Mouse (Mus musculus) frontal cortex, postnatal 14 days (tissue): Measurements from ENCODE around the gene Ddx6.

Experiments
- DNase-seq, 2 experiments: peaks; one replicate each; pipeline ENCODE4 v3.0.0; 2022; ENCODE audit warnings: low spot score in 2 of 2

Ddx6 gene

DNA sequence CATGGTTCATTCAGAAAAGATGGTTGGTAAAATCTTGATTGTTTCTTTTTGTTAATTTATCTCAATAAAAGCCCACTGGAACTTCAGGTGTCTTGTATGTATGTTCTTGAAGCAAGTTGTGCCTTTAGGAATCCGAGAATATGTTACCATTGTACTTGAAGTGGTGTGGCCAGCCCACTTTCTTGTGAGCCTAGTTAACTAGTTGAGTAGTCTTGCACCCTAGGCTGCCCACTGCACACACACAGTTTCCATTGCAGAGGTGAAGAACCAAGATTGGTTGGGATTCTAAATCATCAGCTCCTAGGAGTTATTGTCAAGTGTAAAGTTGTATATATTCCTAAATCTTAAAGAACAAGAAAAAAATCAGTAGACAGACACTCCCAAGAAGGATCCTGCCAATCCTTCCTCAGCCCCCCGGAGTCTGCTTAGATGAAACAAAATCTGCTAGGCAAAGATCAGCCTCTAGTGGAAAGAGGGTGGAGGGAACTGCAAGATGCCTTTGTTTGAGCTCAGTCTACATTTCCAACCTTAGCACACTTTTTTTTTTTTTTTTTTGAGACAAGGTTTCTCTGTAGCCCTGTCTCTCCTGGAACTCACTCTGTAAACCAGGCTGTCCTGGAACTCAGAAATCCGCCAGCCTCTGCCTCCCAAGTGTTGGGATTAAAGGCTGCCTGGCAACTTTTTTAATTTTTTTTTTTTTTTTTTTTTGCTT, 36.1 kb downstream of the Ddx6 start:
- no peak for DNase-seq

GRCm38 (mm10) chr9:44641616-44642015, 36.9 kb downstream of the Ddx6 start:
- no peak for DNase-seq

DNA sequence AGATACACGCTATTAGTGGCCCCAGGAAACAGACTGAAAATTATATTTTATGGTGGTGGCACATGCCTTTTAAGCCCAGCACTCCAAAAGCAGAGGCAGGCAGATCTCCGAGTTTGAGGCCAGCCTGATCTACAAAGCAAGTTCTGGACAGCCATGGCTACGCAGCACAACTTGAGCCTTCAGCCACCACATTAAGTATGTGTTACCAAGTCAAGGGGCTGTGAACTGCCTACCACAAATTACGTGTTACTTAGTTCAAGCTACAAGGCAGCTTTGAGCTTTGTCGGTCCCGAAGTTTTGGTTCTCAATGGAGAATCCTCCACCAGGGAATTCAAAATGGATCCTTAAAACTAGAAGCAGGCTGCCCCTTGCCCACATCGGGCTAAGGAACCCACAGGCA, 38.4 kb downstream of the Ddx6 start:
- no peak for DNase-seq

GRCm38 (mm10) chr9:44644186-44644585, 39.5 kb downstream of the Ddx6 start:
- DNase-seq, result no peak

DNA sequence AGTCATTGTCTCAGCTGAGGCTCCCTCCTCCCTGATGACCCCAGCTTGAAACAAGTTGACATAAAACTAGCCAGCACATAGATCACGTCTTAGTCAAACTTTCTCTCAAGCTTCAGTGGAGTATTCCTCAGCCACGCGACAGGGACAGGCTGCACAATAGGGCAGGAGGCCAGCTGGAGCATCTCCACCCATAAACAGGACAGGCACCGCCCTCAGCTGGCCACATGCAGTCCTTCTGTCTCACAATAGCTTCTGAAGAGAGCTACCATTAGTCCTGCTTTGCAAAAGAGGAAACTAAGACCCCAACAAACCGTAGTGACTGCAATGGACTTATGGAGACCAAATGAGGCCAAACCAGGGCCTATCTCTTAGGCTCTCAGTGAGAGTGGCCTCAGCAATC, 40.8 kb downstream of the Ddx6 start:
- DNase-seq, result no peak

GRCm38 (mm10) chr9:44645924-44646323, 41.2 kb downstream of the Ddx6 start:
- no peak for DNase-seq

DNA sequence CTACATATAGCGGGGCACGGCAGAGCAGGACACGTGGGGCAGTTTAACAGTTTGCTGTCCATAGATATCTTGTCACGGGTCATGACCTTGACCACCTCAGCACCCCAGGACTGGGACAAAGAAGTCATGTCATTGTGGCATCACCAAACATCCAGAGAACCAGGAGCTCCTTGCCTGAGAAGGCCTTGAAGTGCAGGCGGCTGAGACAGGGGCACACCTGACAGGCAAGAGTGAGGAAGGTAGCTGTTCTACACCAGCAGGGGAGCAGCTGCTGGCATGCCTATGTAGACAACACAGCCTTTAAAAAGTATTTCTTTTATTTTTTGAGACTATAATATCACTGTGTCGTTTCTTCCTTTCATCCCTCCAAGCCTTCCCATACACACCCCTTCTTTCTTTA, 41.7 kb downstream of the Ddx6 start:
- DNase-seq, result no peak

DNA sequence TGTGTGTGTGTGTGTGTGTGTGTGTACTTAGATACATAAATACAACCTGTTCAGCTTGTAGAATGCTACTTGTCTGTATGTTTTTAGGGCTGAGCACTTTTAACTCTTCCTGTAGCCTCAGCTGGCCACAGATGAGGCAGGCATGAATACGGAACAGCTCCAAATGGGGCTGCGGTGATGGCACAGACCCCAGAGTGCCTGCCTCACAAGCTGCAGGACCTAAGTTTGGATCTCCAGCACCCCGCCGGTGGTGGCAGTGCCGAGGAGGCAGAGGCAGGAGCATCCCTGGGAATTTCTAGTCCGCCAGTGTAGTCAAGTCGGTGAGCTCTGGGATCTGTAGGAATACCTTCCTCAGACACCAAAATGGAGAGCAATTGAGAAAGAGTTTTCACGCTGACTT, 42.3 kb downstream of the Ddx6 start:
- no peak for DNase-seq

- no peak for DNase-seq
Observed at GRCm38 (mm10) chr9:44647656-44648055, 43.0 kb downstream of the Ddx6 start.

DNA sequence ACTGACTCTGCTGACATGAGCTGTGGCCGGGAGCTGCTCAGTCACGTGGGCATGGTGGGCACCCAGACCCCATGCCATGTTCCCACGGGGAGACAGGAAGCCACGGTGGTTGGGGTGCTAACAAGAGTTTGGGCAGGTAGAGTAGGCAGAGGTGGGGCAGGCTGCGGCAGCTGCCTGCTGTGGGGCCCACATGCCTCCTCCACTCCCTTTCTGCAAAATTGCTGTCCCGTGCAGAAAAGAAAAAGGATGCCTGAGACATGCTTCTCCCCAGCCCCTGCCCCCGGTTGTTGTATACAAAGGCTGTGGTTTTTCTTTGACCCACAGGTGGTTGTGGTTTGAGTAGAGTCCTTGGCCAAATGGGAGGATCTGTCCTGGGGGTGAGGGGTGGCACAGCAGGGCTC, 44.2 kb downstream of the Ddx6 start:
- DNase-seq, result no peak

DNA sequence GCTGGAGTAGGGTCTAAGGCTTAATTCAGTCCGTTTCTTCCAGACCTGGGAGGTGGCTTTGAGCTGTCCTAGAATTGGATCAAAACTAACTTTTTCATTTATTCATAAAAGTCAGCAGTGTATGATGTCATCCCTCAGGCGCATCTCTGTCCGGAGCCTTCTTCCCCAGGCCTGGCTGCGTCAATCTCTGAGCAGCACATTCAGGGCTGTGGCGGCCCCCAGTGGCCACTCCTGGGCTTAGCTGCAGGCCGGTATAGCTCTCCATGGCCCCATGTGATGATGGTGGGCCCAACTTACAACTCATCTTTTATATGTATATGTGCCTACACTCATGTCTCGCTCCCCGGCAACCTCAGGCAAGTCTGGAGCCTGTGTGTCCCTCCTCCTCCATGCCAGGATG, 47.3 kb downstream of the Ddx6 start:
- peak in 1 of 2 experiments; percentile 64 for DNase-seq

- no peak for DNase-seq
Observed at GRCm38 (mm10) chr9:44653896-44654295, 49.2 kb downstream of the Ddx6 start.

DNA sequence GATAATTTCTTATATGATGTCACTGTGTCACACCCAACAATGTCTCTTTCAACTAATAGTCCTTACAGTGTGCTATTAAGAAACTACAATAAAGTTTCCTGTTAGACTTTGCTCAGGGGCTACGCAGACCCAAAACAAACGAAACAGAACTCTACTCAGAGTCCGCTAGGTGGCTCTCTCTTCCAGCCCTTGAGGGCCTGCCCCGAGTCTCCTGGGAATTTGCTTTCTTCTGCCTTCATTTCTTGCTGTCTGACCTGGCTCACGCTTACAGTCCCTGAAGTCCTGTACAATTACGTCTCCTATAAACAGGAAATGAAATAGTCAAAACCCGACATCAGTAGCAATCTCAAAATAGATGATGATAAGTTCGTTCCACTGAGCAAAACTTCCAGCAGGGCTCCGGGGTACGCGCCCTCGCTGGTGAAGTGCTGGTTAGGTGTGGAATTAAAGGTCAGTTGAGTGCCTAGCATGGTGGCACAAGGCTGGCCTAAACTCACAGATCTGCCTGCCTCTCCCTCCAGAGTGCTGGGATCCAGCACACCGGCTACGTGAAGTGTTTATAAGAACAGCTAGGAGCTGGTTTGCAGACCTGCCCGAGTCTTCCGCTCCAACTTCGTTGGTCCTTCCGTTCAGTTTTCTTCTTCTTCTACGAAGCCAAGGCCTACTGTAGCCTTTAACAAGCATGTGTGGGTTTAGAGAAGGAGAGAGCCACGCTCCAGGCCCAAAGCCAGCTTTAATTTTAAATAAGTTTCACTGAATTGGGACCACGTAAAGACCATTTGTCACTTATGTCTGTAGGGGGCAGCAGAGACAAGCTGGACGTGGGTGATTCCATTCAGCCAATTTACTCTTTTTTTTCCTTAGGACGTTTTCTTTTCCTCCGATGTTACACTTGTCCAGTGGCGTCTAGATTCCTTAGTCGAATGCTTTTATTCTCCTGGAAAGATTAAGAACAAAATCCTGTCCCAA, 50.7 kb downstream of the Ddx6 start:
- DNase-seq, result peak in 1 of 2 experiments; percentile 51

GRCm38 (mm10) chr9:44663706-44664105, 59.0 kb downstream of the Ddx6 start:
- no peak for DNase-seq

DNA sequence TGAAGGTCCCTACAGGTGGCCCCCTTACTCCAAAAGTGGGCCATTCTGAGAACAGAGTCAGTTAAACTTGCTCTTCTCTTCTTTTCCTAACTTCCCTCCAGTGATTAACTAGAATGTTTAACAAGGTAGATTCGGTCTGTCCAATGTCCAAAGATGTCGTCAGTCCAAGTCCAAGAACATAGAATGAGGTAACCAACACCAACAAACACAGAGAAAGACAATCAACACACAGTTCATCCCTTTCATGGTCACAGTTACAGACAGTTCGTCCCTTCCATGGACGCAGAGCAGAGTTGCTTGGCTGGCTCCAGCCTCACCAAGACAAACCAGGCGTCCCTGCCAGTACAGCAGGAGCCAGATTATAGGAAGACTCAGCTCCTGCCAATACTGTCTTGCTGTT, 66.7 kb downstream of the Ddx6 start:
- no peak for DNase-seq

- no peak for DNase-seq
Observed at GRCm38 (mm10) chr9:44672291-44672865, 67.7 kb downstream of the Ddx6 start.

DNA sequence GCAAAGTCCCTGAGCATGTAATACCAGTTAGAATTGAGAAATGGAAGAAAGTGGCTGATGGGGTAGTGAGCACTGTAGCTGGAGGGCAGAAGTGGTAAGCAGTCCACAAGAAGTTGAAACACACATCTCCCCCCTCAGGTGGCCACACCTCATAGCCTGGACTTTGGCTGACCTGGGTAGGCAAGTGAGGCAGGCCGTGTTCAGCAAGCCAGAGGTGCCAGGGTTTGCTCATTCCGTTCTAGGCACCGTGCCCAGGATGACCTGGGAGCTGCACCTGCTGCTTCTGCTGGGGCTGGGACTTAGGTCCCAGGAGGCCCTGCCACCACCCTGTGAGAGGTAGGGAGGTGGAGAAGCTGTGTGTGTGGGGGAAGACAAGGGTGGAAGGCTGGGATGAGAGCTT, 68.3 kb downstream of the Ddx6 start, which contains the start of gene Treh:
Gene Treh (plus strand): TSS at position 229 of the 400 bp plus-strand sequence.
- DNase-seq, result no peak

- DNase-seq, result no peak
Observed at GRCm38 (mm10) chr9:44678288-44678871, 73.7 kb downstream of the Ddx6 start.

DNA sequence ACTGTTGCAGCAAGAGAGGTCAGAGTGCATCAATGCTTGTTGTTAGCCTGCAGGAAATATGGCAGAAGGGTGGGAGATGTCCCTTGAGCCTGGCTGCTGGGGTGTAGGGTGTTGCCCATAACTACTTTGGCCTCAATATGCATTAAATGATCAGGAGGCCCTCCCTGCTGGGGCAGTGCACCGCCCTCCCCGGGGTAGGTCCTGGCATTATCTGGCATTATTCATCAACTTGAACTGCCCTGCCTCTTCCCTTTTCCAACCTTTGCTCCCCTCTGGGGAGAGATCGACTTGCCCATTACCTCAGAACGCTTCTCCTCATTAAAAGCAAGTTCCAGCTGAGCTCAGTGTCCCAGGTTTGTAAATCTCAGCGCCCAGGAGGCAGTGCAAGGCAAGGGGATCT, 74.9 kb downstream of the Ddx6 start:
- no peak for DNase-seq

GRCm38 (mm10) chr9:44683046-44683445, 78.4 kb downstream of the Ddx6 start:
- no peak for DNase-seq

DNA sequence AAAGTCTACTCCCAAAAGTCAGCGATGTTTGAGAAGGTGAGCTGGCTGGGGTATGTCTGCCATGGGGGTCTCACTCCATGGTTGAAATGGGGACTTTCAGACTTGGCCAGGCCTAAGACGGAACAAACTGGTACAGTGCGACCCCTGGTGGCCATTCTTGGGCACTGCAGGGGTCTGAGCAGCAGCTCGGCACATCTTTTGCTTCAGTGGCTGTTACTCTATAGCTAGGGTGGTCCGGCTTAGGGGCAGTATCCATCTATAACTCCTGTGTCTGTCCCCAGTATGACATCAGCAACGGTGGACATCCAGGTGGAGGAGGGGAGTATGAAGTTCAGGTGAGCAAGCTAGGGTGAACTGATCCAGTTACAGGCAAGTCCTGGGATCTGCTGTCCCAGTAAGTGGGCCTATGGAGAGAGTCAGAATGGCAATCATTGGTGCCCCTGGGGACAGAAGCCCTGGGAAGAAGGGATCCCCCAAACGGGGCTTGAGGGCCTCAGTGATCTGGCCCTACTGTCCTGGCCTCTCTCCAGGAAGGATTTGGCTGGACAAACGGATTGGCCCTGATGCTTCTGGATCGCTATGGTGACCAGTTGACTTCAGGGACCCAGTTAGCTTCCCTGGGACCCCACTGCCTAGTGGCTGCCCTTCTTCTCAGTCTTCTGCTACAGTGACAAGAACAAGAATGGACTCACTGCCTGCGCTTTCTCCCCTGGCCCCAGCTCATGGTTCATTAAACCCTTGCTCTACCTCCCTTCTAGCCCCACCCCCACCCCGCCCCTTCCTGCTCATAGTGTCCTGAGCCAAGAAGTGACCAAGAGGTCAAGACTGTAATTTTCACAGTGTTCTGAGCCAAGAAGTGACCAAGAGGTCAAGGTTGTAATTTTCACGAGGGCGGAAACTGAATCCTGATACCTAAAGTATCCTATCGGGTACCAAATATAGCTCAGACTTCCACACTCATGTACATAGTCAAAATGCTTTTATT, 80.9 kb downstream of the Ddx6 start:
- DNase-seq, result peak in 1 of 2 experiments; percentile 75
